Mouse (Mus musculus): Measurements from ENCODE around the gene Ptprcap. TPM values are rescaled to one million over a fixed set of nuclear protein-coding genes. Genes with fewer than 3 reads are reported as not detected.
A peak's percentile ranks its signal among the peaks of the same experiment; 100 is the strongest.

The Ptprcap gene
- polyA plus RNA-seq, 2 experiments: 7.0 to 7.8 TPM

DNA sequence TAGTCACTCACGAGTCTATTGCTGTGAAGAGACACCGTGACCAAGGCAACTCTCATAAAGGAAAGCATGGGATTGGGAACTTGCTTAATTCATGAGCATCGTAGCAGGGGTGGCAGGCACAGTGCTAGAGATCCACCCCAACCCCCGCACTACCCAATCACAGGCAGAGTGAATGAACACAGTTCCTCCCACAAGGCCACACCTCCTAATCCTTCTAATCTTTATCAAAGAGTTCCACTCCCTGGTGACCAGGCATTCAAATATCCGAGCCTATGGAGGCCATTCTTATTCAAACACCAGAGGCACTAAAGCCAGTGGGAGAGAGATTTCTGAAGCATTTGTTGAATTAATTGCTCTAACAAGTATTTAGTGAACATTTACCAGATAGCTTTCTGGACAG, 7.5 kb upstream of the Ptprcap start:
- no peaks in the 10 kb centered on the region for H3K9me3 ChIP-seq (ENCODE audit: control insufficient read depth, low read length)
- DNase-seq (ENCODE audit: low spot score) (no peak), ATAC-seq (ENCODE audit: low FRiP score, low read depth) (no peak)
- no peak for TF ChIP-seq POLR2A (IDR thresholded peaks at IDR 0.05; ENCODE audit: borderline replicate concordance, extremely low read depth, insufficient read depth, insufficient read length)
- no peaks in the 10 kb centered on the region for H3K27me3 ChIP-seq (ENCODE audit: control insufficient read depth, insufficient read depth, low read length)
- peaks cover 13% of the 10 kb centered on the region for H3K36me3 ChIP-seq (ENCODE audit: control insufficient read depth, insufficient read depth, low read length)
- H3K4me3 ChIP-seq (replicated peaks; ENCODE audit: low read length): no peak overlapping the region
- no peak overlapping the region for H3K9ac ChIP-seq (ENCODE audit: low read depth, low read length, severe bottlenecking)
- H3K27ac ChIP-seq (replicated peaks; ENCODE audit: low read depth, low read length): no peak overlapping the region
- peaks cover 12% of the 10 kb centered on the region for H3K4me1 ChIP-seq (ENCODE audit: control insufficient read depth, insufficient read depth, low read length)
- WGBS: 94% methylated on average over 5 of the region's 5 CpGs
- H3K4me2 ChIP-seq (replicated peaks; ENCODE audit: low read depth, low read length, severe bottlenecking): no peak overlapping the region

DNA sequence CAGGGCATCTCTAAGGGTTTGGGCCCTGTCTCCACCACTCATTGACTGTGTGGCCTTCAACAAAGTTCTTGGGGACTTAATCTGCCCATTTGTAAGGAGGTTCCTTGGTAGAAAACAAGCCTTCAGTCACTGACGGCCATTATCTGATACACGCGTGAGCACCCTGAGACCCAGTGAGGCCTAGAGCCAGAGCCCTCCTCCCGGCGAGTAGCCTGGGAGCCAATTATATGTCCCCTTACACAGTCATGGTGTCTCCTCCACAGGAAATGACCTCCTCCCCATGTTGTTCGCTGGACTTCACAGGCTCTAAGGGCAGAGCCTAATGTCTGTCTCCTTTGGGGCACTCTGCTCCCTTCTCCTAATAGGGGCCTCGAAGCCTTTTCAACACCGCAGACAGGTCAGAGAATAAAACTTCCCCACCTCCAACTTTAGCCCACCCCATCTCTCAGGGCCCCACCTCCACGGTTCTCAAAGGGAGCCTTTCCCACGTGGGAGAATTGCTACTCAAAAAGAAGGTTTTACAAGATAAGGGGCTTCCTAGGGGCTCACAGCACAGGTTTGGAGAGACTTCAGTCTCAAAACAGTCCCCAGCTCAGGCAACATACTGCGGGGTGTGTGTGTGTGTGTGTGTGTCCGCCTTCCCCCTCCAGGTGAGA, 6.9 kb upstream of the Ptprcap start:
- no peak overlapping the region for H3K4me2 ChIP-seq (replicated peaks; ENCODE audit: low read depth, low read length, severe bottlenecking)
- H3K9ac ChIP-seq (ENCODE audit: low read depth, low read length, severe bottlenecking): no peak overlapping the region
- no peak overlapping the region for H3K27ac ChIP-seq (replicated peaks; ENCODE audit: low read depth, low read length)
- ATAC-seq (ENCODE audit: low FRiP score, low read depth): no peak
- H3K4me1 ChIP-seq (ENCODE audit: control insufficient read depth, insufficient read depth, low read length): peaks cover 12% of the 10 kb centered on the region
- peaks cover 18% of the 10 kb centered on the region for H3K36me3 ChIP-seq (ENCODE audit: control insufficient read depth, insufficient read depth, low read length)
- H3K27me3 ChIP-seq (ENCODE audit: control insufficient read depth, insufficient read depth, low read length): no peaks in the 10 kb centered on the region
- WGBS: 62% methylated on average over 12 of the region's 12 CpGs
- TF ChIP-seq POLR2A (IDR thresholded peaks at IDR 0.05; ENCODE audit: borderline replicate concordance, extremely low read depth, insufficient read depth, insufficient read length): no peak
- H3K9me3 ChIP-seq (ENCODE audit: control insufficient read depth, low read length): no peaks in the 10 kb centered on the region
- H3K4me3 ChIP-seq (replicated peaks; ENCODE audit: low read length): no peak overlapping the region
- no peak for DNase-seq (ENCODE audit: low spot score)

DNA sequence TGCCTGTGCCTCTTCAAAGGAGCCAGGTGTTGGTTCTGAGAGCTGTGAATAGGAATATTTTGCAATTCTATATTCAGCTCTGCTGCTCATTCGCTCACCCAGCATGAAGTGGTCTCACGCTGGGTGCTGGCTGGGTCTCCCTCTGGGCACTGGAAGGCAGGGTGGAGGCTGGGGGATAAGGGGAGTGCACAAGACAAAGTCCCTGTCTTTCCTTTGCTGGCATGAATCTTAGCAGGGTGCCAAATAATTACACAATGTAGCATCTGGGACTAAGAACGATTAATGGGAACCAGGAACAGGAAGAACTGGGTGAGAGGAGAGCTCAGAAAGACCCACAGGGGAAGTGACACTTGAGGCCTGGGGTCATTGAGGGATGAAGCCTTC, 6.4 kb upstream of the Ptprcap start:
- Histone ChIP-seq H3K36me3 (ENCODE audit: control insufficient read depth, insufficient read depth, low read length) (peaks cover 21% of the 10 kb centered on the region), H3K4me3 (replicated peaks; ENCODE audit: low read length) (no peak overlapping the region), H3K9me3 (ENCODE audit: control insufficient read depth, low read length) (no peaks in the 10 kb centered on the region), H3K4me2 (replicated peaks; ENCODE audit: low read depth, low read length, severe bottlenecking) (no peak overlapping the region), H3K9ac (ENCODE audit: low read depth, low read length, severe bottlenecking) (no peak overlapping the region), H3K4me1 (ENCODE audit: control insufficient read depth, insufficient read depth, low read length) (peaks cover 12% of the 10 kb centered on the region), H3K27ac (replicated peaks; ENCODE audit: low read depth, low read length) (no peak overlapping the region), H3K27me3 (ENCODE audit: control insufficient read depth, insufficient read depth, low read length) (no peaks in the 10 kb centered on the region)
- ATAC-seq (ENCODE audit: low FRiP score, low read depth): no peak
- no peak for DNase-seq (ENCODE audit: low spot score)
- TF ChIP-seq POLR2A (IDR thresholded peaks at IDR 0.05; ENCODE audit: borderline replicate concordance, extremely low read depth, insufficient read depth, insufficient read length): no peak
- WGBS: 66% methylated on average over 3 of the region's 3 CpGs

DNA sequence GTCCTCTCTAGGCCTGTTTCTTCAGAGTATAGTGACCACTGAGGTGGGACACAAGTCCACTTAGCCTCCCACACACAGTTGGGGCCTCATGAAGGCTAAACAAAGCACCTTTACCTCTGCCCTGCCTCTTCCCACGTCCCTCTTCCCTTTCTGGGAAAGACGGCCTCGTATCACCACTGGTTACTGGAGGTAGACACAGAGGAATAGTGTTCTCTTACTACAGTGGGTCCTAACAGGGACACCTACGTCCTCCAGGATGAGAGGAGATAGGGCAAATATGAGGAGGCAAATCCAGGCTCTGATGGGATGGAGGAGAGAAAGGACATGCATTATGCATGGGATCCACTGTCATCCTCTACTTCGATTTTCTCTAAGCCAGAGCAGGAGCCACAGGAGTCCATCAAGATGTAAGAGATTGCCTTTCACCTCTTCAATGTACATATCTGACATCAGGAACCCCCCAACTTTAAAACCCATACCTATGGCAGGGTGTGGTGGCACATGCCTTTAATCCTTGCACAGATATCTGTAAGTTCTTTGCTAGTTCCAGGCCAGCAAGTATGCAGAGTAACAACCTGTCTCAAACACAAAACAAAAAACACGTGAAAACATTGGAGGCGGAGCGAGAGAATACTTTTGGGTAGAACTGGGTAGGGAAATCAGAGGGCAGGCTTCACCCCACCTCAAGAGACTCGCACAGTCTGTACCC, 5.5 kb upstream of the Ptprcap start:
- Histone ChIP-seq H3K27ac (replicated peaks; ENCODE audit: low read depth, low read length) (0 out of 2 replicates have a peak overlapping the region, but pooled peaks have one; percentile 48), H3K9me3 (ENCODE audit: control insufficient read depth, low read length) (no peaks in the 10 kb centered on the region), H3K4me3 (replicated peaks; ENCODE audit: low read length) (peak overlapping the region; percentile 89), H3K4me2 (replicated peaks; ENCODE audit: low read depth, low read length, severe bottlenecking) (peak overlapping the region; percentile 89), H3K27me3 (ENCODE audit: control insufficient read depth, insufficient read depth, low read length) (no peaks in the 10 kb centered on the region), H3K9ac (ENCODE audit: low read depth, low read length, severe bottlenecking) (peak overlapping the region; percentile 82), H3K36me3 (ENCODE audit: control insufficient read depth, insufficient read depth, low read length) (peaks cover 21% of the 10 kb centered on the region), H3K4me1 (ENCODE audit: control insufficient read depth, insufficient read depth, low read length) (peaks cover 12% of the 10 kb centered on the region)
- WGBS: 37% methylated on average over 9 of the region's 9 CpGs
- peak; percentile 5; the same call in 1 of the 2 replicates for ATAC-seq (ENCODE audit: low FRiP score, low read depth)
- no peak for DNase-seq (ENCODE audit: low spot score)
- TF ChIP-seq POLR2A (IDR thresholded peaks at IDR 0.05; ENCODE audit: borderline replicate concordance, extremely low read depth, insufficient read depth, insufficient read length): no peak

DNA sequence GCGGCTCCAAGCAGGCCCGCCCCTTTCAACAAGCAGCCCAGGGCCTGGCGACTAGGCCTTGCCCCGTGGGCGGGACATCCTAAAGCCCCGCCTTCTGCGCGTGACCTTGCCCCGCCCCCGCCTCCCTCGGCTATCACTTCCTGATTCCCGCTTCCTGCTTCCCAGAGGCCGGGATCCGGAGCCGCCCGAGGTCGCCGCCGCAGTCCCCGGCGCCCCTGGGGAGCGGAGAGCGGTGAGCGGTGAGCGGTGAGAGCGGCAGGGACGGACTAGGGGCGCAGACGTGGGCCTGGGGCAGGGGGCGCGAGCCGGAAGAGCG, 5.0 kb upstream of the Ptprcap start, which contains the start of gene Coro1b:
Gene Coro1b (plus strand): TSS at position 129 of the 316 bp plus-strand sequence.
- Histone ChIP-seq H3K4me1 (ENCODE audit: control insufficient read depth, insufficient read depth, low read length) (peaks cover 12% of the 10 kb centered on the region), H3K27me3 (ENCODE audit: control insufficient read depth, insufficient read depth, low read length) (no peaks in the 10 kb centered on the region), H3K4me2 (replicated peaks; ENCODE audit: low read depth, low read length, severe bottlenecking) (peak within 1 kb of the TSS; percentile 89), H3K36me3 (ENCODE audit: control insufficient read depth, insufficient read depth, low read length) (peaks cover 25% of the 10 kb centered on the region), H3K9ac (ENCODE audit: low read depth, low read length, severe bottlenecking) (peak within 1 kb of the TSS; percentile 82), H3K4me3 (replicated peaks; ENCODE audit: low read length) (peak within 1 kb of the TSS; percentile 89), H3K27ac (replicated peaks; ENCODE audit: low read depth, low read length) (0 out of 2 replicates have a peak within 1 kb of the TSS, but pooled peaks have one; percentile 48), H3K9me3 (ENCODE audit: control insufficient read depth, low read length) (no peaks in the 10 kb centered on the region)
- DNase-seq (ENCODE audit: low spot score) (peak; percentile 95), ATAC-seq (ENCODE audit: low FRiP score, low read depth) (peak; percentile 96)
- WGBS: 1% methylated on average over 17 of the region's 33 CpGs
- 0 out of 2 replicates have a peak, but pooled peaks have one; percentile 46 for TF ChIP-seq POLR2A (IDR thresholded peaks at IDR 0.05; ENCODE audit: borderline replicate concordance, extremely low read depth, insufficient read depth, insufficient read length)

Measured in limb, embryonic 14.5 days (tissue).